Mouse (Mus musculus) MEL (cell line): Measurements from ENCODE around the gene Yipf2. TPM values are rescaled to one million over a fixed set of nuclear protein-coding genes. Genes with fewer than 3 reads are reported as not detected.

ENCODE experiments used
- BHLHE40 ChIP-seq: IDR thresholded peaks from 2 replicates; pipeline ENCODE4 v1.6.1; 2012; ENCODE audit warnings: low read depth, mild to moderate bottlenecking, inconsistent platforms, low read length, improper control_type of control experiment, borderline replicate concordance
- CHD1 ChIP-seq: IDR thresholded peaks from 2 replicates; pipeline ENCODE4 v1.6.1; 2012; ENCODE audit warnings: low read depth, mild to moderate bottlenecking, inconsistent platforms, low read length, improper control_type of control experiment
- CTCF ChIP-seq, 3 experiments: IDR thresholded peaks in 2 of 3; conservative IDR thresholded peaks in 1 of 3; 2 replicates each; pipeline ENCODE4 v1.5.1; 2011 to 2012; ENCODE audit warnings: low read length in 3 of 3, low read depth in 2 of 3, mild to moderate bottlenecking in 2 of 3, improper control_type of control experiment in 1 of 3, inconsistent platforms in 1 of 3, mixed read lengths in 1 of 3, moderate library complexity in 1 of 3; ENCODE audit not compliant: control insufficient read depth in 1 of 3, insufficient read depth in 1 of 3, poor library complexity in 1 of 3, severe bottlenecking in 1 of 3
- EP300 ChIP-seq, 2 experiments: IDR thresholded peaks; 2 replicates each; pipeline ENCODE4 v1.6.1; 2011; ENCODE audit warnings: improper control_type of control experiment in 2 of 2, low read length in 2 of 2, low read depth in 1 of 2, mild to moderate bottlenecking in 1 of 2
- ETS1 ChIP-seq: IDR thresholded peaks from 2 replicates; pipeline ENCODE4 v1.6.1; 2012; ENCODE audit warnings: low read depth, mild to moderate bottlenecking, inconsistent platforms, low read length, improper control_type of control experiment, moderate library complexity
- HCFC1 ChIP-seq: IDR thresholded peaks from 2 replicates; pipeline ENCODE4 v1.6.1; 2012; ENCODE audit warnings: low read depth, mild to moderate bottlenecking, inconsistent platforms, low read length, improper control_type of control experiment, moderate library complexity
- JUND ChIP-seq: IDR thresholded peaks from 2 replicates; pipeline ENCODE4 v1.6.1; 2011; ENCODE audit warnings: low read depth, mild to moderate bottlenecking, improper control_type of control experiment, low read length
- MAFK ChIP-seq: IDR thresholded peaks from 2 replicates; pipeline ENCODE4 v1.6.1; 2011; ENCODE audit warnings: low read depth, mild to moderate bottlenecking, low read length, improper control_type of control experiment, borderline replicate concordance
- MAZ ChIP-seq: IDR thresholded peaks from 2 replicates; pipeline ENCODE4 v1.6.1; 2012; ENCODE audit warnings: low read depth, mild to moderate bottlenecking, inconsistent platforms, low read length, improper control_type of control experiment
- MEF2A ChIP-seq: IDR thresholded peaks from 2 replicates; pipeline ENCODE4 v1.6.1; 2014; ENCODE audit warnings: low read depth, mild to moderate bottlenecking, inconsistent platforms, low read length, improper control_type of control experiment; ENCODE audit not compliant: poor library complexity, insufficient replicate concordance, severe bottlenecking; ENCODE audit errors: extremely low read depth
- MXI1 ChIP-seq: IDR thresholded peaks from 2 replicates; pipeline ENCODE4 v1.6.1; 2011; ENCODE audit warnings: mild to moderate bottlenecking, low read depth, low read length, improper control_type of control experiment
- MYC ChIP-seq: IDR thresholded peaks from 2 replicates; pipeline ENCODE4 v1.6.1; 2011; ENCODE audit warnings: low read depth, mild to moderate bottlenecking, low read length, improper control_type of control experiment, moderate library complexity
- NELFE ChIP-seq: IDR thresholded peaks from 2 replicates; pipeline ENCODE4 v1.6.1; 2011; ENCODE audit warnings: low read depth, low read length, improper control_type of control experiment
- POLR2A ChIP-seq, 2 experiments: IDR thresholded peaks; 2 replicates each; pipeline ENCODE4 v1.6.1; 2011 to 2012; ENCODE audit warnings: low read length in 2 of 2, mild to moderate bottlenecking in 2 of 2, control low read depth in 1 of 2, improper control_type of control experiment in 1 of 2, low read depth in 1 of 2, moderate library complexity in 1 of 2; ENCODE audit not compliant: control insufficient read depth in 1 of 2, insufficient read depth in 1 of 2, poor library complexity in 1 of 2
- POLR2AphosphoS2 ChIP-seq: IDR thresholded peaks from 2 replicates; pipeline ENCODE4 v1.6.1; 2011; ENCODE audit warnings: low read length, improper control_type of control experiment
- POLR2AphosphoS5 ChIP-seq: IDR thresholded peaks from 2 replicates; pipeline ENCODE4 v1.6.1; 2012; ENCODE audit warnings: low read depth, borderline replicate concordance, mild to moderate bottlenecking, inconsistent platforms, low read length, moderate library complexity, mixed read lengths
- SIN3A ChIP-seq: IDR thresholded peaks from 2 replicates; pipeline ENCODE4 v1.6.1; 2012; ENCODE audit warnings: low read length, improper control_type of control experiment, inconsistent platforms
- TAL1 ChIP-seq: IDR thresholded peaks from 2 replicates; pipeline ENCODE4 v1.6.1; 2012; ENCODE audit warnings: mild to moderate bottlenecking, inconsistent platforms, low read length, moderate library complexity, mixed read lengths
- UBTF ChIP-seq: IDR thresholded peaks from 2 replicates; pipeline ENCODE4 v1.6.1; 2012; ENCODE audit warnings: low read depth, mild to moderate bottlenecking, inconsistent platforms, low read length, improper control_type of control experiment, moderate library complexity, borderline replicate concordance; ENCODE audit not compliant: insufficient read depth
- USF2 ChIP-seq, 2 experiments: IDR thresholded peaks; 2 replicates each; pipeline ENCODE4 v1.6.1; 2011 to 2012; ENCODE audit warnings: improper control_type of control experiment in 2 of 2, low read length in 2 of 2, borderline replicate concordance in 1 of 2, inconsistent platforms in 1 of 2, low read depth in 1 of 2, mild to moderate bottlenecking in 1 of 2; ENCODE audit not compliant: insufficient read depth in 1 of 2
- ZC3H11A ChIP-seq: IDR thresholded peaks from 2 replicates; pipeline ENCODE4 v1.6.1; 2012; ENCODE audit warnings: low read depth, mild to moderate bottlenecking, inconsistent platforms, low read length, improper control_type of control experiment
- ZKSCAN1 ChIP-seq: IDR thresholded peaks from 2 replicates; pipeline ENCODE4 v1.6.1; 2012; ENCODE audit warnings: low read depth, mild to moderate bottlenecking, inconsistent platforms, low read length, improper control_type of control experiment, moderate library complexity
- ZMIZ1 ChIP-seq: IDR thresholded peaks from 2 replicates; pipeline ENCODE4 v1.6.1; 2012; ENCODE audit warnings: low read depth, mild to moderate bottlenecking, inconsistent platforms, low read length, improper control_type of control experiment, moderate library complexity
- polyA plus RNA-seq, 2 experiments: library from polyadenylated mRNA; stranded (reverse) in 1 of 2; unstranded in 1 of 2; fragments of >175 nt in 1 of 2; fragments of >200 nt in 1 of 2; gene quantifications; 2 replicates each; pipeline versions ENCODE4 v1.2.1 to v1.2.4; 2012; ENCODE audit warnings: low replicate concordance in 2 of 2, low read depth in 1 of 2; ENCODE audit not compliant: insufficient read length in 2 of 2, insufficient read depth in 1 of 2, missing spikeins in 1 of 2
- total RNA-seq: library from RNA; depleted of rRNA; stranded (reverse); fragments of 300-350 nt; gene quantifications from 2 replicates; pipeline ENCODE4 v1.2.3, GENCODE M21; 2012

The Yipf2 gene
- total and polyA plus RNA-seq, 3 experiments, result 22.8 to 84.9 TPM; not detected in 1

GRCm38 (mm10) chr9:21616232-21616781 is 23.7 kb upstream of the Yipf2 start (continued):
- TF ChIP-seq MXI1 (peak; percentile 69), EP300 (IDR thresholded peaks at IDR 0.05; ENCODE audit: low read depth in 1 of 2, low read length in 2 of 2) (peak in 1 of 2 experiments; percentile 57; a peak in 2 of 4 replicates), SIN3A (peak; percentile 87), BHLHE40 (no peak), MAZ (peak; percentile 96), CTCF (IDR thresholded peaks at IDR 0.05 in 2 of 3, conservative IDR thresholded peaks at IDR 0.05 in 1 of 3; ENCODE audit: control insufficient read depth in 1 of 3, insufficient read depth in 1 of 3, low read depth in 2 of 3, low read length in 3 of 3, poor library complexity in 1 of 3, severe bottlenecking in 1 of 3) (no peak), HCFC1 (peak; percentile 84), JUND (no peak), CHD1 (0 out of 2 replicates have a peak, but pooled peaks have one; percentile 62), MYC (peak; percentile 74; the same call in 1 of the 2 replicates), ZC3H11A (no peak), ZKSCAN1 (peak; percentile 48; the same call in 1 of the 2 replicates), MAFK (no peak), UBTF (peak; percentile 94), POLR2AphosphoS2 (peak; percentile 90), MEF2A (0 out of 2 replicates have a peak, but pooled peaks have one; percentile 74), ZMIZ1 (peak; percentile 96), POLR2AphosphoS5 (no peak), ETS1 (0 out of 2 replicates have a peak, but pooled peaks have one; percentile 37), TAL1 (no peak), NELFE (peak; percentile 81), POLR2A (IDR thresholded peaks at IDR 0.05; ENCODE audit: control insufficient read depth in 1 of 2, insufficient read depth in 1 of 2, low read depth in 1 of 2, low read length in 2 of 2, poor library complexity in 1 of 2) (peak; percentile 71 to 80), USF2 (IDR thresholded peaks at IDR 0.05; ENCODE audit: borderline replicate concordance in 1 of 2, insufficient read depth in 1 of 2, low read depth in 1 of 2, low read length in 2 of 2) (no peak)
- TF ChIP-seq, all 39 proteins: peak for 23
